Mouse (Mus musculus) spleen, adult 2 months (tissue): ENCODE measurements at regions not wholly inside any gene's neighbourhood (a gene's known extent, or its start where the extent isn't known, plus 50 kb on each side); places are given as distances from the start of the nearest gene placed in this dataset.

Experiments
- CTCF ChIP-seq: fragments of 200-500 bp; IDR thresholded peaks from 2 replicates; pipeline ENCODE4 v1.5.1; 2011; ENCODE audit warnings: mild to moderate bottlenecking, inconsistent platforms; ENCODE audit not compliant: insufficient read depth, insufficient read length, insufficient replicate concordance; ENCODE audit errors: extremely low read depth
- POLR2A ChIP-seq: fragments of 200-500 bp; IDR thresholded peaks from 2 replicates; pipeline ENCODE4 v1.6.1; 2011; ENCODE audit warnings: low read depth, low read length, inconsistent platforms

DNA sequence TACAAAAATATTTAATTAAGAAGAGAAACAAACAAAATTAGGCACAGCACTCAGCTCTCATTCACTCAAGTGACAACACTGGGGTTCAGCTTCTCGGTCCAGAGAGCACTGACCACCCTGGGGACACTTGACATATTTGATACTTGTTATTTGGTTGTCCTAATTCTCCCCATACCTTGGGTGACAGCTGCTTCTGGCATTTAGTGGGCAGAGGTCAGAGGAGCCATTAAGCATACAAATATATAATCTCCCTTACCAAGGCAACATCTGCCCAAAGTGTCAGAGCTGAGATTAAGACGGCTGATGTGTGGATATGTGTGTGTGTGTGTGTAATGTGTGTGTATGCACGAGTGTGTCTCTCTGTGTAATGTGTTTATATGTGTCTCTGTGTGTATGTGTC is 465.7 kb upstream of the Cdh4 start:
- TF ChIP-seq CTCF (no peak), POLR2A (no peak)
